Mouse (Mus musculus) thymus, adult 2 months (tissue): ENCODE results near the gene Hmgn1. TPM values are rescaled to one million over a fixed set of nuclear protein-coding genes. Genes with fewer than 3 reads are reported as not detected.

Experiments
- DNase-seq: peaks from one replicate; pipeline ENCODE4 v3.0.0; 2021
- H3K27ac ChIP-seq: fragments of 200-500 bp; 2 replicates; pipeline ENCODE4 v1.5.1; 2012; ENCODE audit warnings: low read length, control low read depth; ENCODE audit not compliant: control insufficient read depth, insufficient read depth
- H3K27me3 ChIP-seq: fragments of 200-500 bp; 2 replicates; pipeline ENCODE4 v1.6.1; 2012; ENCODE audit warnings: mild to moderate bottlenecking, low read length, moderate library complexity, mixed read lengths; ENCODE audit not compliant: control insufficient read depth, insufficient read depth
- H3K36me3 ChIP-seq: fragments of 200-500 bp; 2 replicates; pipeline ENCODE4 v1.6.1; 2012; ENCODE audit warnings: mild to moderate bottlenecking, low read length, moderate library complexity; ENCODE audit not compliant: control insufficient read depth, insufficient read depth
- H3K4me1 ChIP-seq: fragments of 200-500 bp; replicated peaks from 2 replicates; pipeline ENCODE4 v1.6.1; 2012; ENCODE audit warnings: low read length; ENCODE audit not compliant: control insufficient read depth, insufficient read depth
- H3K4me3 ChIP-seq: fragments of 200-500 bp; 2 replicates; pipeline ENCODE4 v1.5.1; 2012; ENCODE audit warnings: mild to moderate bottlenecking, low read length, control low read depth, moderate library complexity; ENCODE audit not compliant: control insufficient read depth, insufficient read depth
- CTCF ChIP-seq: fragments of 200-500 bp; IDR thresholded peaks from 2 replicates; pipeline ENCODE4 v1.5.1; 2012; ENCODE audit warnings: mild to moderate bottlenecking, control low read depth, low read length, moderate library complexity, borderline replicate concordance; ENCODE audit not compliant: control insufficient read depth, poor library complexity, insufficient read depth; ENCODE audit errors: extremely low read depth
- POLR2A ChIP-seq: fragments of 200-500 bp; IDR thresholded peaks from 2 replicates; pipeline ENCODE4 v1.6.1; 2012; ENCODE audit warnings: mild to moderate bottlenecking, low read length, control low read depth, moderate library complexity; ENCODE audit not compliant: control insufficient read depth, poor library complexity, insufficient read depth; ENCODE audit errors: extremely low read depth
- WGBS: fragments of 180-500 bp; shearing (Covaris S2); methylation state at CpG from one replicate; pipeline ENCODE4 v1.1.7; 2018; 5-methylcytosine and 5-hydroxymethylcytosine counted together
- polyA plus RNA-seq: library from polyadenylated mRNA; depleted of rRNA; stranded (reverse); fragments of >200 nt; gene quantifications from 2 replicates; pipeline ENCODE4 v1.2.3, GENCODE M21; 2012

Gene Hmgn1
- polyA plus RNA-seq, 1 experiment, result 31.4 TPM

DNA sequence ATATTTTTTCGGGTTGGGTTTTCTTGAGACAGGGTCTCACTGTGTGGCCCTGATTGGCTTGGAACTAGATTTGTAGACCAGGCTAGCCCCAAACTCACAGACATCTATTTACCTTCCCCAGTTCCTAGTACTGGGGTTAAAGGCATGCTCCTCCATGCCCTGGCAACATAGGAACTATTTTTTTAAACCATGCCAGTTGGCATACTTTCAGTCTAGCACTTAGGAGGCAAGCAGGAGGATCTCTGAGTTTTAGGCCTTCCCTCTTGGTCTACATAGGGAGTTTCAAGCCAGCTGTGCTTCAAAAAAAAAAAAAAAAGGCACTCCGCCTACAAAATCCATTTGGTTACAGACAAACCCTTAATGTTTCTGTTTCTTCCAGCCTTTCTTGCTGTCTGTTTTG lies 26.9 kb upstream of the Hmgn1 start:
- H3K4me3 ChIP-seq, result no peak overlapping the region
- WGBS, result 96% methylated on average over 2 of the region's 2 CpGs
- TF ChIP-seq POLR2A (no peak), CTCF (no peak)
- no peak overlapping the region for H3K27ac ChIP-seq
- DNase-seq, result no peak
- H3K36me3 ChIP-seq, result no peaks in the 10 kb centered on the region; the same call in 1 of the 2 replicates
- H3K27me3 ChIP-seq, result no peaks in the 10 kb centered on the region
- H3K4me1 ChIP-seq, result peaks cover 6% of the 10 kb centered on the region

DNA sequence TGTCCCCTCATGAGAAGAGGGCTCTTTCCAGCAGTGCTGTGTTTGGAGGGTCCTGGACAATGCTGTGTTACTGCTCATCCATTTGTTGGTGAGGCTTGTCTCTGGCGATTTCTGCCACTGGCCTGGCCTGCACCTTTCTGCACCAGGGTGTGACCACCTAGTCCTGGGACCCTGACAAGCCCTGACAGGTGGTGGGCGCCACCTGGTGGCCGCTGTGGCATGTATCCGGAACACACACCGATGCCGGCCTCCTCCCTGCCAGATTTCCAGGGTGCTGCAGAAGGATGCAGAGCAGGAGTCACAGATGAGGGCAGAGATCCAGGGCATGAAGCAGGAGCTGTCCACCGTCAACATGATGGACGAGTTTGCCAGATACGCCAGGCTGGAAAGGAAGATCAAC lies 24.0 kb upstream of the Hmgn1 start:
- DNase-seq, result peak; percentile 72
- 34% methylated on average over 9 of the region's 9 CpGs for WGBS
- H3K27ac ChIP-seq, result no peak overlapping the region
- no peaks in the 10 kb centered on the region for H3K4me1 ChIP-seq
- H3K27me3 ChIP-seq, result no peaks in the 10 kb centered on the region
- TF ChIP-seq CTCF (peak; percentile 96), POLR2A (no peak)
- no peaks in the 10 kb centered on the region; the same call in 1 of the 2 replicates for H3K36me3 ChIP-seq
- H3K4me3 ChIP-seq, result no peak overlapping the region

GRCm38 (mm10) chr16:96150995-96151394 lies 23.5 kb upstream of the Hmgn1 start:
- TF ChIP-seq POLR2A (no peak), CTCF (no peak)

DNA sequence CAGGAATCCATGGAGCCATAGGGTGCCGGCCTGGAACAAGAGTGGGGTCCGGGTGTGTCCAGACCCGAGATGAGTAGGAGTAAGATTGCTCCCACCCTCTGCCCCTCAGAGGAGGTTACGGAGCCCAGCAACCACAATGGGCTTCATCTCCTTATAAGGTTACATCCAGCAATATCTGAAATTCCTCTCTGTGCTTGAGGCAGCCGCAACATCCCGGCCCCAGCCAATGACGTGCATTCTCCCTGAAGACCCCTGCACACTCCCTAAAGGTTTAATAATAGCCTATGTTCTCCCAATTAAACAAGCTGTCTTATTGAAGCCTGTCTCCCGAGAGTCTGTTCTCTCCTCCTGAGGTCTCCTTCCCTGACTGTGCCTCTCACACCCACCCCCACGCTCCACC lies 21.8 kb upstream of the Hmgn1 start:
- Histone ChIP-seq H3K36me3 (no peaks in the 10 kb centered on the region; the same call in 1 of the 2 replicates), H3K27ac (no peak overlapping the region), H3K4me1 (peaks cover 4% of the 10 kb centered on the region; the same call in 1 of the 2 replicates), H3K4me3 (no peak overlapping the region), H3K27me3 (no peaks in the 10 kb centered on the region)
- no peak for DNase-seq
- TF ChIP-seq POLR2A (no peak), CTCF (no peak)
- 88% methylated on average over 9 of the region's 9 CpGs for WGBS

More at GRCm38 (mm10) chr16:96150995-96151394, 23.5 kb upstream of the Hmgn1 start:
- Histone ChIP-seq H3K27ac (no peak overlapping the region), H3K36me3 (no peaks in the 10 kb centered on the region; the same call in 1 of the 2 replicates), H3K4me1 (no peaks in the 10 kb centered on the region), H3K4me3 (no peak overlapping the region), H3K27me3 (no peaks in the 10 kb centered on the region)
- WGBS, result 95% methylated on average over 4 of the region's 4 CpGs
- DNase-seq, result no peak

- TF ChIP-seq POLR2A (no peak), CTCF (no peak)
- Histone ChIP-seq H3K4me3 (no peak overlapping the region), H3K27ac (no peak overlapping the region), H3K4me1 (peaks cover 4% of the 10 kb centered on the region; the same call in 1 of the 2 replicates), H3K27me3 (no peaks in the 10 kb centered on the region), H3K36me3 (no peaks in the 10 kb centered on the region; the same call in 1 of the 2 replicates)
- no peak for DNase-seq
- WGBS, result 88% methylated on average over 6 of the region's 6 CpGs
These were observed 21.3 kb upstream of the Hmgn1 start for GRCm38 (mm10) chr16:96148834-96149233.

- peak overlapping the region; percentile 63 for H3K4me3 ChIP-seq
- H3K36me3 ChIP-seq, result no peaks in the 10 kb centered on the region
- WGBS, result 3% methylated on average over 5 of the region's 5 CpGs
- TF ChIP-seq POLR2A (no peak), CTCF (no peak)
- H3K27ac ChIP-seq, result no peak overlapping the region
- H3K4me1 ChIP-seq, result peaks cover 4% of the 10 kb centered on the region; the same call in 1 of the 2 replicates
- H3K27me3 ChIP-seq, result no peaks in the 10 kb centered on the region
- no peak for DNase-seq
These were observed 18.3 kb upstream of the Hmgn1 start for GRCm38 (mm10) chr16:96145814-96146213.
